Mouse (Mus musculus) layer of hippocampus, adult 8-10 months (tissue): ENCODE data around the gene Heatr5a. TPM values are rescaled to one million over a fixed set of nuclear protein-coding genes. Genes with fewer than 3 reads are reported as not detected.

Source experiments
- DNase-seq, 2 experiments: peaks; one replicate each; pipeline ENCODE4 v3.0.0; 2022; ENCODE audit warnings: low spot score in 2 of 2
- total RNA-seq, 4 experiments: library from RNA; stranded (reverse); gene quantifications; 2 replicates each; pipeline ENCODE4 v1.2.4; 2022

Gene Heatr5a
- total RNA-seq, 4 experiments from 2014 or later, result 8.0 to 12.4 (median 11.2) TPM

GRCm38 (mm10) chr12:51849902-51850301 is 121.2 kb downstream of the Heatr5a start:
- no peak for DNase-seq

- DNase-seq, result no peak
Measured at GRCm38 (mm10) chr12:51847953-51848680, 123.0 kb downstream of the Heatr5a start.

- DNase-seq, result no peak
Measured at GRCm38 (mm10) chr12:51845261-51845660, 125.9 kb downstream of the Heatr5a start.

- DNase-seq, result peak; percentile 84 to 92
Measured at GRCm38 (mm10) chr12:51844771-51845256, 126.3 kb downstream of the Heatr5a start.

GRCm38 (mm10) chr12:51843576-51844520 is 127.3 kb downstream of the Heatr5a start:
- DNase-seq, result no peak

GRCm38 (mm10) chr12:51842081-51842864 is 128.8 kb downstream of the Heatr5a start:
- no peak for DNase-seq

GRCm38 (mm10) chr12:51839856-51840255 is 131.3 kb downstream of the Heatr5a start:
- no peak for DNase-seq

- DNase-seq, result no peak
Measured at GRCm38 (mm10) chr12:51835219-51835618, 135.9 kb downstream of the Heatr5a start.

GRCm38 (mm10) chr12:51831931-51832330 is 139.2 kb downstream of the Heatr5a start:
- DNase-seq, result no peak

- no peak for DNase-seq
Measured at GRCm38 (mm10) chr12:51831296-51831695, 139.8 kb downstream of the Heatr5a start.

- DNase-seq, result no peak
Measured at GRCm38 (mm10) chr12:51830671-51831070, 140.4 kb downstream of the Heatr5a start.

- DNase-seq, result no peak
Measured at GRCm38 (mm10) chr12:51830077-51830402, 141.1 kb downstream of the Heatr5a start.

GRCm38 (mm10) chr12:51829290-51830076 is 141.6 kb downstream of the Heatr5a start, which contains the start of gene Hectd1:
Hectd1 (minus strand) TSS chr12:51829536.
- peak; percentile 59 to 78 for DNase-seq

- no peak for DNase-seq
Measured at GRCm38 (mm10) chr12:51828716-51829289, 142.3 kb downstream of the Heatr5a start.

GRCm38 (mm10) chr12:51827958-51828650 is 143.0 kb downstream of the Heatr5a start:
- DNase-seq, result no peak
